Mouse (Mus musculus) embryonic facial prominence, embryonic 13.5 days (tissue): ENCODE measurements around the gene Adgrf2. TPM values are rescaled to one million over a fixed set of nuclear protein-coding genes. Genes with fewer than 3 reads are reported as not detected.

Experiments
- ATAC-seq: fragments of 200-750 bp; cut with Nextera tagmentation; 2 replicates; pipeline ENCODE4 v1.8.0; 2017; ENCODE audit warnings: low read depth; ENCODE audit not compliant: insufficient number of reproducible peaks, insufficient read depth, low FRiP score, low TSS enrichment
- H3K27ac ChIP-seq: fragments of 300-500 bp; sonication (generic); 2 replicates; pipeline ENCODE4 v1.5.1; 2015; ENCODE audit warnings: moderate library complexity, mild to moderate bottlenecking, inconsistent platforms
- H3K27me3 ChIP-seq: fragments of 300-500 bp; sonication (generic); 2 replicates; pipeline ENCODE4 v1.6.1; 2015; ENCODE audit warnings: mild to moderate bottlenecking, inconsistent platforms
- H3K36me3 ChIP-seq: fragments of 300-500 bp; sonication (generic); 2 replicates; pipeline ENCODE4 v1.6.1; 2015; ENCODE audit warnings: mild to moderate bottlenecking, inconsistent platforms
- H3K4me1 ChIP-seq: fragments of 300-500 bp; sonication (generic); 2 replicates; pipeline ENCODE4 v1.6.1; 2015; ENCODE audit warnings: inconsistent platforms
- H3K4me2 ChIP-seq: fragments of 300-500 bp; sonication (generic); 2 replicates; pipeline ENCODE4 v1.6.1; 2015; ENCODE audit warnings: moderate library complexity, mild to moderate bottlenecking, inconsistent platforms
- H3K4me3 ChIP-seq: fragments of 300-500 bp; sonication (generic); 2 replicates; pipeline ENCODE4 v1.5.1; 2015; ENCODE audit warnings: mild to moderate bottlenecking, inconsistent platforms
- H3K9ac ChIP-seq: fragments of 300-500 bp; sonication (generic); 2 replicates; pipeline ENCODE4 v1.6.1; 2015; ENCODE audit warnings: mild to moderate bottlenecking, inconsistent platforms
- H3K9me3 ChIP-seq: fragments of 300-500 bp; sonication (generic); 2 replicates; pipeline ENCODE4 v1.6.1; 2016; ENCODE audit warnings: inconsistent platforms
- WGBS: fragments of 180-500 bp; shearing (Covaris S2); methylation state at CpG from one replicate; pipeline ENCODE4 v1.1.7; 2015; ENCODE audit warnings: mixed read lengths; 5-methylcytosine and 5-hydroxymethylcytosine counted together
- polyA plus RNA-seq: library from polyadenylated mRNA; unstranded; fragments of >200 nt; fragmentation: Nextera tagmentation; extraction: Ambion mirVana; gene quantifications from 2 replicates; pipeline ENCODE4 v1.2.1, GENCODE M21; 2015

Gene Adgrf2
- polyA plus RNA-seq, result 0.14 and 0.25 TPM in 2 replicates

DNA sequence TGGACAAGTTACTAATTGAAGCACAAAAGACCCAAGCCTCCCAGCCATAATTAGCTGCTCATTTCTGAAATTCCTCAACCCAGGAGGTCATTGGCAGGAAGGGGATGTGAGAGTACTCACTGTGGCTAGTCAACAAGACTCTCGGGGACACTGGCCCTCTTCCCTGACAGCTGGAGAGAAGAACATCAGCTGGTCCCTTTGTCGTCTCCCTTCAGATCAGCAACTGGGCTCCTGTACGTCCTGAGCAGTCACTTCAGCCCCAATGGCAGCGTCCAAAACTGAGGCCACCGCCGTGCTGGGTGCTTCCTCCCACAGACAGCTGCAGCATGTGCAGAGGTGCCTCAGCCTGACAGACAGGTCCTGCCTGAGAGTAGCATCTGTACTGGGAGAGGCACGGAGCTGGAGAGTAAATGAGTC, at the start of gene Adgrf2:
Adgrf2 (minus strand) TSS at position 379 of the 417 bp plus-strand sequence.
- WGBS, result 18% methylated on average over 7 of the region's 7 CpGs
- no peak within 1 kb of the TSS for H3K4me2 ChIP-seq

DNA sequence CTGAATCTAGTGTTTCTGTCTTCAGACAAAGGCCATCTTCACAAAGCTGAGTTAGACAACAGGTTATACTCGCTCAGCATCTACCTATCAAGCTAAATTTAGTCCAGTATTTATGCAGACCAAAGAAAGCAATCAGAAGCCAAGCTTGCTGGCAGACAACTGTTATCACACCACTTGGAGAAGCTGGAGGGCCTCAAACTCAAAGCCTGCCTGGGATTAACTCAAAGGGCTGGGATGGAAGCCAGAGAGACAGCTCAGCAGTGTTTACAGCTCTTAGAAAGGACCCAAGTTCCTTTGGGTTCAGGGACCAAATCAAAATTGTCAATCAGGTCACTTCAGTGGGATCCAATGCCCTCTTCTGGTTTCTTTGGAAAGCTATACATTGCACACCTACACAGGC, 48.8 kb upstream of the Adgrf2 start:
- H3K9ac ChIP-seq, result no peak overlapping the region
- peaks cover 6% of the 10 kb centered on the region; the same call in 1 of the 2 replicates for H3K36me3 ChIP-seq
- no peak overlapping the region for H3K27ac ChIP-seq
- ATAC-seq, result no peak
- H3K9me3 ChIP-seq, result no peaks in the 10 kb centered on the region
- H3K4me3 ChIP-seq, result no peak overlapping the region
- no peaks in the 10 kb centered on the region for H3K27me3 ChIP-seq
- 0 out of 2 replicates have a peak, but pooled peaks cover 3% of the 10 kb centered on the region for H3K4me1 ChIP-seq
- 90% methylated on average over 1 of the region's 1 CpGs for WGBS
- no peak overlapping the region for H3K4me2 ChIP-seq

More for the DNA sequence above, at the start of gene Adgrf2:
- no peak within 1 kb of the TSS for H3K9ac ChIP-seq
- H3K4me3 ChIP-seq, result no peak within 1 kb of the TSS
- no peak for ATAC-seq
- H3K9me3 ChIP-seq, result no peaks in the 10 kb centered on the region
- no peaks in the 10 kb centered on the region for H3K36me3 ChIP-seq
- H3K27ac ChIP-seq, result no peak within 1 kb of the TSS
- H3K4me1 ChIP-seq, result no peaks in the 10 kb centered on the region
- H3K27me3 ChIP-seq, result no peaks in the 10 kb centered on the region

DNA sequence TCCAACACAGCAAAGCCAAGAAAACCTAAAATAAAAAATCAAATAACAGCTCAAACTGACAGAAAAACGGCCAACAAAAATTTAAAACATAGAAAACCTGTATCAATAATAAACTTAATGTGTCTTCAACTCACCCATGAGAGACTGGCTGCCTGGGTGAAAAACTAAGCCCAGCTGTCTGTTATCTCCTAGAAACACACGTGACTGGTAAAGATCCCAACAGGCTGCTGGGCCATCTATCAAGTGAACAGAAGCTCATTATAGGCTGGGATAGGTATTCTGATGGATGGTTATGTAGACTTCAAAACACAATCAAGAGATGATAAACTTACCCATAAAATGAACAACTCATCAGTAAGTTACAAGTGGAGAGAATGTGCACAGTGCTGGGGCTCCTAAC, 47.7 kb upstream of the Adgrf2 start:
- Histone ChIP-seq H3K27me3 (no peaks in the 10 kb centered on the region), H3K4me3 (no peak overlapping the region), H3K9me3 (no peaks in the 10 kb centered on the region), H3K4me1 (0 out of 2 replicates have a peak, but pooled peaks cover 3% of the 10 kb centered on the region), H3K27ac (no peak overlapping the region), H3K4me2 (no peak overlapping the region), H3K36me3 (peaks cover 6% of the 10 kb centered on the region; the same call in 1 of the 2 replicates), H3K9ac (no peak overlapping the region)
- no peak for ATAC-seq
- WGBS, result 79% methylated on average over 2 of the region's 2 CpGs

DNA sequence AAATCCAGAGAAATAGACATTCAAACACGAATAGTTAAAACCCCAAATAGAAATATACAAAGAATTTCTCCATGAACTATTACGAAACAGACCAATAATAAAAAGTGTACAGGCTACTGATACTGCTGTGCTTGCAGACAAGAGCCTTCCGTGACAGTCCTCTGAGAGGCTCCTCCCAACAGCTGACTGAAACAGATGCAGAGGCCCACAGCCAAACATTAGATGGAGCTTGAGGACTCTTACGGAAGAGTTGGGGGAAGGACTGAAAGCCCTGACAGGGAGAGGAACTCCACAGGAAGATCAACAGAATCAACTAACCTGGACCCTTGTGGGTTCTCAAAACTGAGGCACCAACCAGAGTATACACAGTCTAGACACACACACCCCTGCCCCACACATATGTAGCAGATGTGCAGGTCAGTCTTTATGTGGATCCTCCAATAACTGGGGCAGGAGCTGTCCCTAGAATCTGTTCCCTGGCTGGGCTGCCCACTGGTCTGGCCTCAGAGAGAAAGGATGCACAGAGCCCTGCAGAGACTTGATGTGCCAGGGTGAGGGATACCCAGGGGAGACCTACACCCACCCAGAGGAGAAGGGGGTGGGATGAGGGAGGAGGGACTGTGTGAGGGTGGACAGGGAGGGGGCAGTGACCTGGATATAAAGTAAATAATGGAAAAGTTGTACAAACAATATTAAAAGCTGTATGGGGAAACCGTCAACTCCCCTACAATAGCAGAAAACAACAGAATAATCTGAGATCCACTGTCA, 46.9 kb upstream of the Adgrf2 start:
- Histone ChIP-seq H3K4me2 (no peak overlapping the region), H3K27me3 (no peaks in the 10 kb centered on the region), H3K9ac (no peak overlapping the region), H3K4me3 (no peak overlapping the region), H3K27ac (no peak overlapping the region), H3K9me3 (no peaks in the 10 kb centered on the region), H3K4me1 (0 out of 2 replicates have a peak, but pooled peaks cover 3% of the 10 kb centered on the region), H3K36me3 (peaks cover 5% of the 10 kb centered on the region; the same call in 1 of the 2 replicates)
- WGBS, result 88% methylated on average over 5 of the region's 5 CpGs
- no peak for ATAC-seq

DNA sequence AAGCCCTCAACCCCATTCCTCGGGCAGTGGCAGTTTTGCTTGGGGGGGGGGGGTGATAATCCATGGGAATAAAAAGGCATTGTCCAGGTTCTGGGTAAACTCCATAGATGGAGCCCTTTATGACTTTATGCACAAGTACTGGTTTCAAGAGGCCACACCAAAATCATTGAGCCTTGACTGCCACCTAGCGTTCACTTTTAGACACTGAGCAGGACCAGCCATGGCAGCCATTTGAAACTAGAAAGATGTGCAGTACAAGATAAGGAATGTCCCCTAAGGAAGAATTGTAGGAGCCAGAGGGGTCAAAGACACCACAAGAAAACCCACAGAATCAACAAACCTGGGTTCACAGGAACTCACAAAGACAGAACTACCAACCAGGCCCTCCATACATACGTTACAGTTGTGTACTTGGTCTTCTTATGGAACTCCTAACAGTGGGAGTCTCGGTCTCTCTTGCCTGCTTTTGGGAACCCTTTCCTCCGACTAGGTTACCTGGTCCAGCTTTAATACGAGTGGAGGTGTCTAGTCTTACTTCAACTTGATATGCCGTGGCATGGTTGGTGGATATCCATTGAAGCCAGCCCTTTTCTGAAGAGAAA, 40.3 kb upstream of the Adgrf2 start:
- 0 out of 2 replicates have a peak, but pooled peaks have one; percentile 74 for ATAC-seq

DNA sequence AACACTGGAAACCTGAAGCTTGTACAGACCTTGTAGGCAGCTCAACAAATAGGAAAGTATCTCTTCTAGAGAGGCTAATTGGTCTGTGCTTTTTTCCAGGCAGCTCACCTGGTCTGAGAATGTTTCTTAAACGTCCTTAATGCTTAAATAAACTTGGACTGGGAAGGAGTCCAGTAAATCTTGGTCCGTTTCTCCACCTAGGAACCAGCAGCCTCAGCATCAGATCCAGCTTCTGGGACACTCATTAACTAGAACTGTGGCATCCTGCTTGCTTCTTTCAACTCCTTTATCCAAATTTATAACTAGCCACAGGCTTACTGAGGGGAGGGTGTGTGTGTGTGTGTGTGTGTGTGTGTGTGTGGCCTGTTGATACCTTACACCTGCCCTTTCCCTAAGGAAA, 11.8 kb upstream of the Adgrf2 start:
- 56% methylated on average over 2 of the region's 2 CpGs for WGBS
- H3K27ac ChIP-seq, result no peak overlapping the region
- H3K9me3 ChIP-seq, result no peaks in the 10 kb centered on the region
- H3K36me3 ChIP-seq, result no peaks in the 10 kb centered on the region
- H3K4me3 ChIP-seq, result no peak overlapping the region
- ATAC-seq, result no peak
- H3K27me3 ChIP-seq, result no peaks in the 10 kb centered on the region
- H3K4me1 ChIP-seq, result no peaks in the 10 kb centered on the region
- no peak overlapping the region for H3K9ac ChIP-seq
- no peak overlapping the region for H3K4me2 ChIP-seq

More for the DNA sequence above, 40.3 kb upstream of the Adgrf2 start:
- Histone ChIP-seq H3K27me3 (no peaks in the 10 kb centered on the region), H3K4me2 (no peak overlapping the region), H3K36me3 (no peaks in the 10 kb centered on the region), H3K9me3 (no peaks in the 10 kb centered on the region), H3K27ac (no peak overlapping the region), H3K9ac (no peak overlapping the region), H3K4me1 (no peaks in the 10 kb centered on the region), H3K4me3 (no peak overlapping the region)
- 52% methylated on average over 7 of the region's 7 CpGs for WGBS

DNA sequence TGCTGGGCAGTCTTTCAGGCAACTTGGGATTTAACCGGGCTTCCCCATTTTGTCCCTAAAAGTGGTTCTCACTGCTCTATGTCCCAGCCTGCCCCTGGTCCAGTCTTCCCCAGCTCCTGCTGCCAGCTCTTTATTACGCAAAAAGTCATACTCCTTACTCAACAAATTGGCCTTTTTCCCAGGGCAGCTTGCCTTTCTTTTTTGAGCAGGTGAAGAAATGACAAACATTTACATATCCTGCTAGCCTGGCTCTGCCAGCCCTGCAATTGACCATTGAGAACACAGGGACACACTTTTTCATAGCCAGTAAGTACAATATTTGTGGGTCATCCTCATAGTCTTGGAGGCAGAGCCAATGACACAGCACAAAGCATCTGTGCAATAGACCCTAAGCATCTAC, 10.2 kb upstream of the Adgrf2 start:
- H3K4me3 ChIP-seq, result no peak overlapping the region
- H3K4me2 ChIP-seq, result no peak overlapping the region
- ATAC-seq, result no peak
- no peaks in the 10 kb centered on the region for H3K4me1 ChIP-seq
- WGBS, result 90% methylated on average over 2 of the region's 2 CpGs
- H3K36me3 ChIP-seq, result no peaks in the 10 kb centered on the region
- H3K27me3 ChIP-seq, result no peaks in the 10 kb centered on the region
- no peak overlapping the region for H3K27ac ChIP-seq
- no peak overlapping the region for H3K9ac ChIP-seq
- no peaks in the 10 kb centered on the region for H3K9me3 ChIP-seq

DNA sequence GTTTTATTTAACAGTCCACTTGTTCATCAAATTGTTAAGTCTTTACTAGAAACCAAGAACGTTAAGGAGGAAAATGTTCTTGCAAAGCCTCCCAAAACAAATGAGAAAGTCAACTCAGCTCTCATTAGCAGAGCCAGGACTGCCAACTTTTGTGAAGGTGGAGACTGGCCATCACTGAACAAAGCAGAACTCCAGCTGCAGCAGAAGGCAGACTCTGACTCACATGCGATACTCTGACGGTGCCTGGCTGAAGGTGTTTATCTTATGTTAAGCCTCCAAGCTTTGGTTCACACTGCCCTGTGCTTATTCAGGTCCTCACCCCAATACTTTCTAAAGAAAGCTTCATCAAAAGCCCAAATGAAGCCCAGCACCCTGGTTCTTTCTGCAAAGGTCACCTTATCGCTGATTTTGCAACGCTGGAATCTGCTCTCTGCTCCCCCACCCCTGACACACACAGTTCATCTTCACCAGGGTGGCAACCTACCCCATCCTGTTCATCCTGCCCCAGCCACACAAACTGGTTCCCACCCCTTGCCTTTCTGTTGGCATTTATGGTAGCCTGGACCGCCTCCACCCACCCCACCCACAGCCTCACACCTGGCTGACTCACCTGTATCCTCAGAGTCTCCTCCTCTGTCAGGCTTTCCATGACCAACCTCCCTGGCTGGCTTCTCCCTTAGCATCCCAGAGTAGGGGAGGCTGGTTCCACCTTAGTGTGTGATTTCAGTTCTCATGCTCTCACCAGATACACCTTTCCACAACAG, 3.9 kb upstream of the Adgrf2 start:
- no peaks in the 10 kb centered on the region for H3K9me3 ChIP-seq
- 82% methylated on average over 6 of the region's 6 CpGs for WGBS
- no peak overlapping the region for H3K9ac ChIP-seq
- no peak overlapping the region for H3K4me3 ChIP-seq
- no peaks in the 10 kb centered on the region for H3K36me3 ChIP-seq
- no peaks in the 10 kb centered on the region for H3K4me1 ChIP-seq
- 0 out of 2 replicates have a peak, but pooled peaks have one; percentile 37 for ATAC-seq
- no peak overlapping the region for H3K27ac ChIP-seq
- no peaks in the 10 kb centered on the region for H3K27me3 ChIP-seq
- no peak overlapping the region for H3K4me2 ChIP-seq

DNA sequence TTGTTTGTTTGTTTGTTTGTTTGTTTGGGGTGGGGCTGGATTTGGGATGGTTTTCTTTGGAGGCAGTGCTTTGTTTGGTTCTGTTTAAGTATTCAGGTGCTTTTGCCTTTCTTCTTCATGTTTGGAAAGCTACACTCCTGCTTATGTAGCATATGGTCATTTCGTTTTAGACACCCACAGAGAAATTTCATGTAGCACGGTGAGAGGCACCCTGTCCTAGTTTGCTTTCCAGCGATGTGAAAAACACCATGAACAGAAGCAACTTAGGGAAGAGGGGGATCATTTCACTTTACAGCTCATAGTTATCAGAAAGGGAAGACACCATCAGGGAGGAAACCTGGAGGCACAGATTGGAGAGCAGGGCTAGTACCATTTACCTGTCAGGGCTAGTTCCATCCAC, 844 bp upstream of the Adgrf2 start:
- H3K9ac ChIP-seq, result no peak overlapping the region
- no peak overlapping the region for H3K4me2 ChIP-seq
- H3K9me3 ChIP-seq, result no peaks in the 10 kb centered on the region
- no peaks in the 10 kb centered on the region for H3K4me1 ChIP-seq
- WGBS, result 86% methylated on average over 3 of the region's 3 CpGs
- no peaks in the 10 kb centered on the region for H3K27me3 ChIP-seq
- H3K27ac ChIP-seq, result no peak overlapping the region
- no peaks in the 10 kb centered on the region for H3K36me3 ChIP-seq
- no peak for ATAC-seq
- H3K4me3 ChIP-seq, result no peak overlapping the region

DNA sequence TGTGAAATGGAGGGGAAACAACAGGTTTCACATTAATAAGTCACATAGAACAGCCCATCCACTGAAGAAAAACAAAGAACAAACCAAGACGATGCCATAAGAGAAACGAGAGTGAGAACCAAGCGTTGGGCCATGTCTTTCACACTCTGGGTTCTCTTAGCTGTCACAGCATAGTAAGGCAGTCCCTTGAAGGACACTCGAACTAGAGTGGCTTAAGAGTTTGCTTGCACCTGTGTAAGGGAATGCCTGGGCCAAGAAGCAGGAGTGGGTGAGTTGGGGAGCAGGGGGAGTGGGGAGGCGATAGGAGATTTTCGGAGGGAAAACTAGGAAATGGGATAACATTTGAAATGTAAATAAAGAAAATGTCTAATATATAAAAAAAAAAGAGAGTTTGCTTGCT, 3.2 kb downstream of the Adgrf2 start:
- no peak overlapping the region for H3K9ac ChIP-seq
- H3K4me3 ChIP-seq, result no peak overlapping the region
- no peak overlapping the region for H3K4me2 ChIP-seq
- H3K36me3 ChIP-seq, result no peaks in the 10 kb centered on the region
- H3K27ac ChIP-seq, result no peak overlapping the region
- WGBS, result 88% methylated on average over 6 of the region's 6 CpGs
- H3K4me1 ChIP-seq, result no peaks in the 10 kb centered on the region
- no peaks in the 10 kb centered on the region for H3K9me3 ChIP-seq
- no peak for ATAC-seq
- H3K27me3 ChIP-seq, result no peaks in the 10 kb centered on the region

DNA sequence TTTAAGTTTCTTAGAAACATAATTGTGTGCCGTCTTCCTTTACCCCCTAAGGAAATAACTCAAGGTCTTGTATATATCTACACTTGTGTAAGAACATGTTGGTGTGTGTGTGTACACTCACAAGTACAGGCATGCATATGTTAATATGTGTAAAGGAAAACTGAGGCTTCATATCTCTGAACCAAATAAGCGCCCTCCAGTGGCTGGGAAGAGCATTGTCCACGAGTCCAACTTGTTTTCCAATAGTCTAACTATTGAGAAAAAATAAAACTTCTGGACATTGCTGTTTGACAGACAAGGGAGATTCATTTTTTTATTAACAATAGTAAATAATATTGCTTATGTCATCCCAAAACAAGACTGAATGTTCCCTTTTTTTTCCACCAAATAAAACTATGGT, 24.8 kb downstream of the Adgrf2 start:
- Histone ChIP-seq H3K9me3 (no peaks in the 10 kb centered on the region), H3K4me1 (no peaks in the 10 kb centered on the region), H3K9ac (no peak overlapping the region), H3K4me3 (no peak overlapping the region), H3K36me3 (no peaks in the 10 kb centered on the region), H3K27ac (no peak overlapping the region), H3K27me3 (no peaks in the 10 kb centered on the region), H3K4me2 (no peak overlapping the region)
- ATAC-seq, result no peak
- WGBS, result 46% methylated on average over 3 of the region's 3 CpGs
